Mouse (Mus musculus) c-Kit-positive CD71-positive TER-119-positive erythroid progenitor cells, embryonic 14.5 days (primary cell): ENCODE data around the gene Agap3.

Experiments
- DNase-seq: peaks from one replicate; pipeline ENCODE4 v3.0.0-alpha.2; 2013; ENCODE audit warnings: low spot score

The Agap3 gene

DNA sequence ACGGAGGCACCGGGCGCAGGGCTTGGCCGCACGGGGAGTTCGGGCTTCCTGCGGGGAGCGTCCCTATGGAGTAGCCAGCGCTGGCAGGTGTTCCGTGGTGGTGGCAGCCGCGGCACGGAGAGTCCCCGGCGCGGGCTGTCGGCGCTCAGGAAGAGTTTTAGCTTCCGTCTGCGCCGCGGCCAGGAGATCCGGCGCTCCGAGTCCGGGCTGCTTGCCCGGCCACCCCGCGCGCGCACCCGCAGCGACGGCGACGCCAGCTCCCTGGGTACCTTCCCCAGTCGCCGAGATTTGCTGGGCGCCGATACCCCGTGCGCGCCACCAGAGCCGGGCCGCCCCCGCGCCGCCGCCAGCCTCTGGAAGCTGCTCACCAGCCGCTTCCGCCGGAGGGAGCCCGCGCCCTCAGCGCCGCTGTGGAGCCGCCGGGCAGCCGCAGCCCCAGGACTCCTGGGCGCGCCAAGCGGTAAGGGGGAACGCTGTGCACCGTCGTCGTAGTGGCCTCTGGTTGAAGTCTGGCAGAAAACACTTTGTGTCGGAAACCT, 22.8 kb downstream of the Agap3 start:
- DNase-seq: no peak

GRCm38 (mm10) chr5:24475476-24476241, 23.7 kb downstream of the Agap3 start:
- DNase-seq: no peak

DNA sequence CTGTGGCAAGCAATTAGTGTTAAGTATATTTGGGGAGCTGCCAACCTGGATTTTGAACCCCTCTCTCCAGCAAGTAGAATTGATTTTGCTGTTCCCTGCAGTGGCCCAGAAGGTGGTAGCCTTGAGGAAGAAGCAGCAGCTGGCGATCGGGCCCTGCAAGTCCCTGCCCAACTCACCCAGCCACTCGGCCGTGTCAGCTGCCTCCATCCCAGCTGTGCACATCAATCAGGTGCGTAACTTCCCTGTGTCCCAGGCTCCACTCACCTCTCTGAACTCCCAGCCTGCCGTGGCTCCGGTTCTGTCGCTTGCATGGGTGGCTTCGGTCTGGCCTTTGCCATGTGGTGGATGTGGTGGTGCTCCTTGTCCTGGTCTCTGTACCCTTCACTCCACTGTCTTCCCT, 25.9 kb downstream of the Agap3 start:
- DNase-seq: no peak

GRCm38 (mm10) chr5:24481647-24482046, 29.7 kb downstream of the Agap3 start:
- DNase-seq: peak; percentile 40

DNA sequence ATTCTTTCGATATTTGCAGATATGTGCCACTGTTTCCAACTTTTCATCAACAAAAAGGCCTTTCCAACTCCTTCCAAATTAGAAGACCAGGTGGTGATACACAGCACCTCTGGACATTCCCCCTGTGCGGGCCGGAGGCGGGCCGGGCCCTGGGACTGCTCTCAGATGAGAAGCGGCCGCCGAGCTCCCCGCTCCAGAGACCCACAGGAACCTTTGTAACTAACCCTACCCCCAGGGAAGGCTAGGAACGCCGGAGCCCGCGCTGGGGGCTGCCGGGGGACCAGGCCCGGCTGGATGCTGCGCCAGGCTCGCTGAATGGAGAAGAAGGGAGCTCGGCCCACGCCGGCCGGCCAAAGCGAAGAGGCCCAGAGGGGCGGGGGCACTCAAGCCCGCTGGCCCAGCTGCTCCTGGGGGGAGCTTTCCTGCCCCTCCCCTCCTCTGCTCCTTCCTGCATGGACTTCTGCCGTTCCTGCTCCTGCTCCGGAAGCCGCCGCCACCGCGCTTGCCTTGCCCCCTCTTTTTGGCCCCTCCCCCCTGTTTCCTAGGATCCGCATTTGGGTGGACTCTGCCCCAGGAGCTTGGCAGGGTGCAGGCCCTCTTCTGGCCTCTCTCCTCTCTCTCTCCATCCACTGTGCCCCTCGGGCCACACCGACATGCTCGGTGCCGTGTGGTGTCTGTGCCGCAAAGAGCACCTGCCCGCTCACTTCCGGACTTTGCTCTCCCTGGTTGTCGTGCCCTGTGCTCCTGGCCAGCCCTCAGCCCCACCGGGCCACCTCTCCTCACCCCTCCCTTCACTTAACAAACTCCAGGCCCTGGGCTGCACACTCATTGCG, 30.5 kb downstream of the Agap3 start:
- no peak for DNase-seq

DNA sequence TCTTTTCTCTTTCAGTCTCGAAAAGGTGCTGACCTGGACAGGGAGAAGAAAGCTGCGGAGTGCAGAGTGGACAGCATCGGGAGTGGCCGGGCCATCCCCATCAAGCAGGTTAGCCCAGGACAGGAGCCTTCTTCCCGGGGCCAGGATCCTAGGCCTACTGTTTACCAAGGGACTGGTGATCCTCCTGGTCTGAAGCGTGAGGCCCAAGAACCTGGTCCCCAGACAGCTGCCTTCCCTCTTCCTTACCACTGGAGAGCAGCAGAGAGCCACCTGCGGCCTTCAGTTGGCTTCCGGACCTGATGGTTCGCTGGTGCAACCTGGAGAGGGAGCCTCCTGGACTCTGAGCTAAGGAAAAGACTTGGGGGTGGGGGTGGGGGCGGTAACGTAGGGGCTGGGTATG, 31.3 kb downstream of the Agap3 start:
- DNase-seq: peak; percentile 40

- no peak for DNase-seq
Measured at GRCm38 (mm10) chr5:24484963-24485362, 33.0 kb downstream of the Agap3 start.

DNA sequence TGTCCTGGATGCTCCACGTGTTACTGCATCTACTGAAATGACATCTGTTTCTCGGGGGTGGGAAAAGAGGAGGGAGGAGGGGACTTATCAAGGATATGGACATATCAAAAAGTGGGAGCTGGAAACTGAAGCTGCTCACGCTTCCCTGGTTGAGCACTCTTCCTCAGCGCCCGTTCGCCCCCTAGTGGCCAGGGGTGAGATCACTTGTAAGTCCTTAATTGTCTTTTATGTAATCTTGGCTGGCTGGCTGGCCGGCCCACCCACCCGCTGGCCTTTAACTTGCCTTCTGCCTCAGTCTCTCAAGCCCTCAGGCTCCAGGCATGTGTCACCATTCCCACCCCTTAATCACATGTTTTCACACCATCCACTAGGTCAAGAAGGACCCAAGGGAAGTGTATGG, 34.1 kb downstream of the Agap3 start:
- peak; percentile 76 for DNase-seq

DNA sequence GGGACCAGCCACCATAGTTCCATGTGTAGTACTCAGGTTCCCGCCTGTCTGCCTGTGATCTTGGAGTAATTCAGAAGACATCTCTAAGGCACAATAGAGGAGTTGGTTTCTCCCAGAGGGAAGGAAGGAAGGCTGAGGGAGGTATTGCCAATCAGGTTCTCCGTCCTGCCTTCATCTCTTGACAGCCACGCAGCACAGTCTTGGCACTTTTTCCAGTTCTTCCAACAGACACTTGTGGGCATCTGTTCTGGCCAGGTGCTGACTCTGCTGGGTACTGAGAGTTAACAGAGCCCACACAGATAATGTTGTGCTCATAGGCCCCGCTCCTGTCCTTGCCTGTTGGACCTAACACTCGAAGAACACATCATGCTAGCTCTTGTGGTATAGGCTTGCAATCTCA, 34.8 kb downstream of the Agap3 start:
- no peak for DNase-seq

DNA sequence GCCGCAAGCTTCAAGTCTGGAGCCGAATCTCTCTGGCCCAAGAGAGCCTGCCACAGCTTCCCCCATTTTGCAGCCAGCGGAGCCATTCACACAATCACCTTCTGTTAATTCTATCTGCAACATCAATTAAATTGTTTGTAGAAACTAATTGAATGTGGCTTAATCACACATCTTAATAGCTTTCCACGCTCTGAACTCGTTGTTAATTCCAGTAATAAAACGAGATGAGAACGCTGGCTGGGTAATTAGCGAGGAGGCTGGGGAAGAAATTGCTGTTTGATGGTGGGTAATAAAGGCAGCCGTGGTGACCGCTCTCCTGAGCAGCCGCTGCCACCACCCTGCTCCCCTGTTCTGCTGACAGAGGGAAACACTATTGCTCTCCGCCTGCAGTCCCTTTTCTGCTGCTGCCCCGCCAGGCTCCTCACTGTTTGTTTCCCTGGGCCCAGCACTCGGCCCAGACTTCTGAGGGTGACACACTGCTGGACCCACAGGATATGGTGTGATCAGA, 38.5 kb downstream of the Agap3 start:
- DNase-seq: no peak

- DNase-seq: no peak
Measured at GRCm38 (mm10) chr5:24492546-24493285, 40.7 kb downstream of the Agap3 start.

DNA sequence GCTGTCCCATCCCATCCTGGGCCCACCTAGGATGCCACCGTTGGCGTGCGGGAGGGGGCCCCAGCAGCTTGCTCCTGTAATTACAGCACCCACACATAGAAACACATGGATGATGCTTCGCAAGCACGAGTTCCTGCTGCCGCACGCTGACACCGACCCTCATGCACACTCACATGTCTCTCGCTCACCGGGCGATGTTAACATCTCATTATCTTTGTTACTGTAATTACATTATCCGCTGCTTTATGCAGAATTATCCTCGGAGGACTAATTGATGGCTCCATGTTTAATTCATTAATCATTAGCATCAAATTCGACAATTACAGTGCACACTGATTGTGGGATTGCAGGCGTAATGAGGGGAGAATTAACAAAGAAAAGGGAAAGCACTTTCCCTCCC, 43.0 kb downstream of the Agap3 start:
- DNase-seq: no peak

GRCm38 (mm10) chr5:24496756-24497155, 44.8 kb downstream of the Agap3 start:
- no peak for DNase-seq

DNA sequence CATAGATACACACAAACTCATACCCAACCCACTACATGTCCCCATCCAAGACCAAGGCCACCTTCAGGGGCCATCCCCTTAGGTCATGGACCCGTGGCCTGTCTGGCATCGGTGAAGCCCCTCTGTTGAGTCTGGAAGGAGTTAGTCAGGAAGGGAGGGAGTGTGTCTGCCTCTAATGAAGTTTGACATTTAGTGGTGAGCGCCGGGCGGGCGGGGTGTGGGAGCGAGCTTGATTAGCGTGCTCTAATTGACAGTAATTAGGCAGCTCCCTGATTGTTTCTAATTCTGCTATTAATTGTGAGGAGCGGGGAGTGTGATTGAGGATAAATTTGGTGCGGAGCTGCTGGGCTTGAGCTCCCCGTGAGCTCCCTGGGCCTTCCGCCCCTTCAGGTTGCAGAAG, 45.5 kb downstream of the Agap3 start:
- no peak for DNase-seq

GRCm38 (mm10) chr5:24499113-24499512, 47.1 kb downstream of the Agap3 start:
- no peak for DNase-seq

DNA sequence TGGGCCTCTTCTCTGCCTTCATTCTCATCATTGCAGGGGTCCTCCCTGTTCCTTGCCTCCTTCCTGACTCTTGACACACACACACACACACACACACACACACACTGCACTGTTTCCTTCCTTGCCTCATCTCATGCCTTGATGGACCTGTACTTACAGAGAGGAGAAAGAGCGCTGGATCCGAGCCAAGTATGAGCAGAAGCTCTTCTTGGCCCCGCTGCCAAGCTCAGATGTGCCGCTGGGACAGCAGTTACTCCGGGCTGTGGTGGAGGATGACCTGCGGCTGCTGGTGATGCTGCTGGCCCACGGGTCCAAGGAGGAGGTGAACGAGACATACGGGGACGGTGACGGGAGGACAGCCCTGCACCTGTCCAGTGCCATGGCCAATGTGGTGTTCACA, 48.9 kb downstream of the Agap3 start:
- no peak for DNase-seq

DNA sequence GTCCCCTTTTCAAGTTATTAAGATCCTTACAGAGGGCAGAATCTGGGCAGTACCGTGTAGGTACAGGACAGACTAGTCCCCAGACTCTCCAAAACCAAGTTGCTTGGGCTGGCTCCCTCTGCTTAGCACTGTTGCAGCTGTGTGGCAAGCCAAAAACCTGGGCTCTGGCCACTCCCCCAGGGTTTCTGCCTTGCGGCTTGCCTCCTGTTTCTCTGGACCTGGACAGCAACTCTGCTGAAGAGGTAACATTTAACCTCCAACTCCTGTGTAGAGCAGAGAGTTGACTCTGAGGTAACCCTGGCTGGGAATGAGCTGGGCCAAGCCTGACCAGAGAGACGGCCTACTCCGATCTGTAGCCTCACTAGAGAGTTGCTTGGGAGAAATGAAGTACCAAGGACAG, 50.8 kb downstream of the Agap3 start:
- DNase-seq: no peak

DNA sequence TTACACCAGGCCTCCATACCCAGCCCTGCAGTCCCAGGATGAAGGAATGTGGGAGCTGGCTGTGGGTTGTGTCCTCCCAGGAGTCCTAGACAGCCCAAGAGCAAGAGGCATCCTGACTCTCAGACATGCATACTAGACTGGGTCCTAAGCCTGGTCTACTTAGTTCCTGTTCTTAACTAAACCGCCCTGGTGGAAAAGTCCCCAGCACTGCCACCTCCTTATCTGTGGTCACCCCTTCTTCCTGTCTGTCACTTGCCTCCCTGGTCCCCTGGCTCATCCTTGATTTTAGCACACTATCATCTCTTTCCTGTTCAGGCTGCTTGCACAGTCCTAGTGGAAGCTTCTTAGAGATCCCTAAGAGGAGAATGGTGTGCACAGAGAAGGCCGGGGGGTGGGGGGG, 53.5 kb downstream of the Agap3 start:
- no peak for DNase-seq

DNA sequence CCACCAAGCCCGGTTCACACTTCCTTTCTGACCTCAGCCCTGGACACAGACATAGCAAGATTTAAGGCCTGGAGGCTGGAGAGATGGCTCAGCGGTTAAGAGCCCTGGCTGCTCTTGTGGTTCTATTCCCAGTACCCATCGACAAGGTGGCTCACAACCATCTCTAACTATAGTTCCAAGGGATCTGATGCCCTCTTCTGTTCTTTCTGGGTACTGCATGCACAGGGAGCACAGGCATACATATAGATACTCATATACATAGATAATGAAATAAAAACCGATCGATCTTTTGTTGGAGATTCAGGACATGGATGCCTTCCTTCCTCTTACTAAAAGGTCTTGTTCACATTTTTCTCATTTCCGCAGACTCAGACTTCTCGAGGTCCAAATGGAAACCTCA, 56.4 kb downstream of the Agap3 start:
- no peak for DNase-seq

DNA sequence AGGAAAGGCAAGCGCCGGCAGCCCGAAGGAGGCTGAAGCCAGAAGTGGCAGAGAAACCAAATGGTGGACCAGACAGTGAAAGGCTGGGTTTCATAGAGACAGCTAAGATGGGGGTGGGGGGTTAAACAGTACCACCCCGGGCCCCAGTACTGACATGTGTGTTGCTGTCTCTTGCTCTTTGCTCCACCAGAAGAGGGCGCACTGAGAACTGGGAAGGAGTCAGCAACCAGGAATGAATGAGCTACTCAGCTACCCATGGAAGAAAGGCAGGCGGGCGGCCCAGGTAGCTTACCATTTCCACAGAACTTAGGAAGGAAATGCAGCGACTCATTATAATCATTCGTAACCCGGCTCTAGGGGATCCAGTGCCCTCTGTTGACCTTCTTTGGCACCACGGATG, 58.7 kb downstream of the Agap3 start:
- DNase-seq: peak; percentile 23

DNA sequence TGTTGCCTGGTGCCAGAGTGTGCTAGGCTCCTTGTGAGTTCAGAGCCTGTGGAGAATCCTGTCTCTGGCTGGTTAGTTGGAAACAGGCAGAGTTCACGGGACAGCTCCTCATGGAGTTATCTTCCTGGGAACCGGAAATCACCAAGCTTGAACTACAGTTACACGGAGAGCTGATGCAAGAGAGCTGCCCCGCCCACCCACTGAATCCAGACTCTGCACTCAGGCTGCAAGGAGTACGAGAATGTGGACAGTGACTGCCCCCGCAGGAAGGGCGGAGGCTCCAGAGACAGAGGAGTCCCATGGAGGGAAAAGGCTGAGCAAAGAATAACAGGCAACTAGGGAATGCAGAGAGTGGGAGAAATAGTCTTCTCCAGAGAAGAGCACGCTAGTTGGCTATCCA, 60.3 kb downstream of the Agap3 start:
- no peak for DNase-seq

- no peak for DNase-seq
Measured at GRCm38 (mm10) chr5:24521366-24521765, 69.4 kb downstream of the Agap3 start.
